Mouse (Mus musculus): ENCODE data around the gene Dnajc12.
"Not testable (repeated sequence)": the region's sequence is repeated elsewhere in the genome, so short reads cannot be mapped to it uniquely, and the experiment has no call there.

The Dnajc12 gene

DNA sequence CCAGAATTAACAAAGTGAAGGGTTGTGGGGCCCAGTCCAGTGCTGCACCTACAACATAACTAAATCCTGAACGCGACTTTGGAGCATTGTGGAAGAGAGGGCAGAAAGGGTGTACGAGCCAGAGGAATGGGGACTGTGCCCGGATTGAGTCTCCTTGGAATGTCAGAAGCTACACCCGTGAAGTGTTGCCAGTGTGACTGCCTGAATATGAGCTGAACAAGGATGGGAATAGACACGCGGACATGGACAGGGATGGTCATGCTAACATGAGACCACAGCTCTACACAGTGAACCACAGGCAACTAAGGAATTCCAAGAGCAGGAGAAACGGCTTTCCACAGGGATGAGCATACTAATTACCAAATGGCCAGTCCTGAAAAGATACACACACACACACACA is 49.9 kb downstream of the Dnajc12 start:
- no peak for DNase-seq

DNA sequence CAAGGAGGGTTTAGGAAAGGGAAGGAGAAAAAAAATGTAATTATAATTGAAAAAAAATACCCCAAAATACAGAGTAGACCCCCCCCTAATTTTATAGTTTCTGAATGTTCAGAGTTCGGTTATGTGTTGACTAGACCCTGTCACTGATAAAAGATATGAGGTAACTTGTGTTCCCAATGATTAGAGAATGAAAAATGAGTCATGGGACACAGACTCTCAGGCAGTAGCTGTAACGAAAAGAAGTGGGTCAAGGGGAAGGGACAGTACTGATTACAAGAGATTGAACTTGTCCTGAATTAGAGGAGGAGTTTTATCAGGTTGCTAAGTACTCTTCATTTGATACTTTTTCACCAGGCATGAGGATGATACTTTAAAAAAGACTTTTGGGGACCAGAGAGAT is 50.6 kb downstream of the Dnajc12 start:
- DNase-seq: no peak

DNA sequence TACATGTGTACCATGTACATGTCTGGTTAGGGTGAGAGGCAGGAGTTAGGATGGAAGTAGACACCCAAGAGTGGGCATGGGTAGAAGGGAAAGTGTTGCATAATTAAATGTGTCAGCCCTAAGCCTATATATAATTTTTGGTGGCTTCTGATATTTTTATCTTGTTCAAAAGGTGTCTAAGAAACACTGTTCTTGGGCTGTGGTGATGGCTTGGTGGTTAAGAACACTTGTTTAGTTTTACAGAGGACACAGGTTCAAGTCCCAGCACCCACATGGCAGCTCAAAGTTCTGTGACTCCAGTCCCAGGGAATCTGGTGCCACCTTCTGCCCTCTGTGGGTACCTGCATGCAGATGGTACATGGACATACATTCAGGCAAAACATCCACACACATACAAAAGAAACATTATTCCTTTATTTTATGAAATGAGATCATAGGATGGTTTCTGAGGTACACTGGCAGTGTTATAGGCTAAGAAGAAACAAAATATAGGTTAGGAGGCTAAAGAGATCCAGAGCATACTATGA is 56.6 kb downstream of the Dnajc12 start:
- DNase-seq: no peak

DNA sequence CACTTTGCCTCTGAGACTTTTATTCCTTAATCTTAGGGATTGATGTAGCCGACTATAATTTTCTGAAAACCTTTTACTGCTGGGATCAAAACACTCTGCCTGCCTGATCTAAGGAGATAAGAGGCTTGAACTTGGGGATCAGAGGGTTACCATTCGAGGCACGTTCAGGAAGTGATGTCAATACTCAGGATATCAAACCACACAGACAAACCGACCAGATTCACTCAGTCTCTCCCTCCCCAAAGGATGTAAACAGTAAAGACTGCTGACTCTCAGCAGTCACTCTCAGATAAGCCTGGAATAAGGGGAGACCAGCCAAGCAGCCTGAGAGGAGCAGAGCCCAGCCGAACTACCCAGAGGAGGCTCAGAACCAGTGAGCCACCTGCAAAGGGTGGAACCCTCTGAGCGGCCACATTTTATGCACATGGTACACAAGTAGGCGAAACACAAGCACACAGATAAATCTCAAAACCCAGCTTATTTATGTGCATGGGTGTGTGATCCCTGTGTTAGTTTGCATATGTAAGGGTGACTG is 57.5 kb downstream of the Dnajc12 start:
- no peak for DNase-seq

- DNase-seq: not testable (repeated sequence)
These were observed 62.6 kb downstream of the Dnajc12 start for GRCm38 (mm10) chr10:63444602-63445387.

GRCm38 (mm10) chr10:63453926-63454325 is 71.7 kb downstream of the Dnajc12 start:
- DNase-seq: no peak

DNA sequence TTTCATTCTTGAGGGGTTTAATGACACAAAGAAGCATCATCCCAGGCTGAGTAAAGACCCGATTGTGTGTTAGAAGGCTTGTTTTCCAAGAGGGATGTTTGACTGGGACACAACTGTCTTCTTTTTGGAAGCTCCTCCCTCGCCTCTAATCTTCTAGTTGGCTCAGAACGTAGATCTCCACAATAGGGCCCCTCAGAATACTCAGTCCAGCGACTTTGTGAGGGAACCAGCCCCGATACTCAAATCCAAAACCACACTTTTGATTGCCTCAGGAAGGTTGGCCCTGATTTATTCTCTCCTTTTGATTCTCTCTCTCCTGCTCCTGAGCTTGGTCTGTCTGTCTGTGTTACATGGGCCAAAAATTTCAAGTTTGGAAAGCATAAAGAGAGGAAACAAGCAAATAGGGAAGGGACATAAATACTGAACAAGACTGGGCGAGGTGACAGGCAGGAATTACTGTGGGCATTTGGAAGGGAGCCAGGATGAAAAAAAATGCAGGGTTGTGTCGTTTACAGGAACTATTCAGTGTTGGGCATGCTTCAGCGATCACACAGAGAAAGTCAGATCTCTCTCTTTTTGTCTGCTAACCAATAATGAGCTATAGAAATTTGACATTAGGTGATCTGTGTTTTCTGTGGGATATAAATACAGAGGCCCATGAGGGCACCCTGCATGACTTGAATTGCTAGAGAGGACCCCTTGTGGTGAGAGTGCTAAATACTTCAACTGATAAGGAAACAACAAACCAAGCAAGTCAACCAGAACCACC is 73.1 kb downstream of the Dnajc12 start:
- no peak for DNase-seq

- DNase-seq: no peak
These were observed 75.3 kb downstream of the Dnajc12 start for GRCm38 (mm10) chr10:63457292-63458128.

Measured in thymus, postnatal 36 days (tissue).